Mouse (Mus musculus) intestine, embryonic 14.5 days (tissue): ENCODE results near the gene Il1a. TPM values are rescaled to one million over a fixed set of nuclear protein-coding genes. Genes with fewer than 3 reads are reported as not detected.
A peak's percentile ranks its signal among the peaks of the same experiment; 100 is the strongest.

Experiments used
- ATAC-seq: fragments of 200-750 bp; cut with Nextera tagmentation; replicated peaks from 2 replicates; pipeline ENCODE4 v1.8.0; 2017; ENCODE audit warnings: low read depth, moderate number of reproducible peaks, moderate TSS enrichment, moderate library complexity; ENCODE audit not compliant: low FRiP score, low TSS enrichment
- DNase-seq: peaks from one replicate; pipeline ENCODE4 v3.0.0-alpha.2; 2018; ENCODE audit warnings: low spot score
- H3K27ac ChIP-seq: fragments of 300-500 bp; sonication (generic); 2 replicates; pipeline ENCODE4 v1.5.1; 2014; ENCODE audit warnings: low read depth, mild to moderate bottlenecking, control low read depth
- H3K27me3 ChIP-seq: fragments of 300-500 bp; sonication (generic); replicated peaks from 2 replicates; pipeline ENCODE4 v1.6.1; 2014; ENCODE audit warnings: low read length, control low read depth; ENCODE audit not compliant: control insufficient read depth, insufficient read depth
- H3K36me3 ChIP-seq: fragments of 300-500 bp; sonication (generic); 2 replicates; pipeline ENCODE4 v1.6.1; 2014; ENCODE audit warnings: low read length, control low read depth; ENCODE audit not compliant: control insufficient read depth, insufficient read depth
- H3K4me1 ChIP-seq: fragments of 300-500 bp; sonication (generic); replicated peaks from 2 replicates; pipeline ENCODE4 v1.6.1; 2014; ENCODE audit warnings: low read length, control low read depth, mixed read lengths; ENCODE audit not compliant: control insufficient read depth, insufficient read depth
- H3K4me2 ChIP-seq: fragments of 300-500 bp; sonication (generic); 2 replicates; pipeline ENCODE4 v1.6.1; 2014; ENCODE audit warnings: low read length
- H3K4me3 ChIP-seq: fragments of 300-500 bp; sonication (generic); 2 replicates; pipeline ENCODE4 v1.5.1; 2014; ENCODE audit warnings: low read depth, low read length, control low read depth, mixed read lengths
- H3K9ac ChIP-seq: fragments of 300-500 bp; sonication (generic); 2 replicates; pipeline ENCODE4 v1.6.1; 2014; ENCODE audit warnings: mild to moderate bottlenecking, low read length
- H3K9me3 ChIP-seq: fragments of 300-500 bp; sonication (generic); 2 replicates; pipeline ENCODE4 v1.6.1; 2016; ENCODE audit warnings: low read length, control low read depth; ENCODE audit not compliant: control insufficient read depth
- WGBS: fragments of 180-500 bp; shearing (Covaris S2); extraction: QIAGEN DNeasy Blood & Tissue Kit; methylation state at CpG from one replicate; pipeline ENCODE4 v1.1.7; 2014; 5-methylcytosine and 5-hydroxymethylcytosine counted together
- polyA plus RNA-seq: library from polyadenylated mRNA; unstranded; fragments of >200 nt; fragmentation: Nextera tagmentation; extraction: Ambion mirVana; gene quantifications from 2 replicates; pipeline ENCODE4 v1.2.1, GENCODE M21; 2014

The Il1a gene
- polyA plus RNA-seq, 1 experiment from 2014 or later: 0.15 TPM

DNA sequence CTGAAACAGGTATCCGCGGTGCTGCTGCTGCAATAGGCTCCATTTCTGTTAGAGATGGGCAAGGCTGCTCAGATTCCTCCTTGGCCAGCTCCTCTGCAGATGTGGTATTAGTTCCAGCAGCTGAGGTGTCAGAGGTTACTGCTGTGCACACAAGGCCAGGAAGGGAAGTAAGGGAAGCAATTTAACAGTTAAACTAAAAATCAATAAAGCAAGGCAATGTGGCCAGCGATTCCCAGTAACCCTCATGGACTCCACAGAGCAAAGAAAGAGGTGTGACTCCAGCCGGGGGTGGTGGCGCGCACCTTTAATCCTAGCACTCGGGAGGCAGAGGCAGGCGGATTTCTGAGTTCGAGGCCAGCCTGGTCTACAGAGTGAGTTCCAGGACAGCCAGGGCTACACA is 39.2 kb downstream of the Il1a start:
- no peaks in the 10 kb centered on the region for H3K27me3 ChIP-seq
- H3K9ac ChIP-seq: no peak overlapping the region
- no peak for ATAC-seq
- H3K4me1 ChIP-seq: no peaks in the 10 kb centered on the region
- H3K4me3 ChIP-seq: no peak overlapping the region
- H3K36me3 ChIP-seq: peaks cover 80% of the 10 kb centered on the region
- peak; percentile 50 for DNase-seq
- no peak overlapping the region for H3K4me2 ChIP-seq
- H3K9me3 ChIP-seq: no peaks in the 10 kb centered on the region
- WGBS: 84% methylated on average over 9 of the region's 9 CpGs
- no peak overlapping the region for H3K27ac ChIP-seq

GRCm38 (mm10) chr2:129269986-129270385 is 39.8 kb downstream of the Il1a start:
- ATAC-seq (no peak), DNase-seq (no peak)
- peaks cover 75% of the 10 kb centered on the region for H3K36me3 ChIP-seq
- no peaks in the 10 kb centered on the region for H3K4me1 ChIP-seq
- H3K27ac ChIP-seq: no peak overlapping the region
- H3K4me3 ChIP-seq: no peak overlapping the region
- 89% methylated on average over 5 of the region's 5 CpGs for WGBS
- H3K9ac ChIP-seq: no peak overlapping the region
- H3K27me3 ChIP-seq: no peaks in the 10 kb centered on the region
- H3K9me3 ChIP-seq: no peaks in the 10 kb centered on the region
- H3K4me2 ChIP-seq: no peak overlapping the region

- Histone ChIP-seq H3K27ac (no peak overlapping the region), H3K9me3 (no peaks in the 10 kb centered on the region), H3K4me1 (no peaks in the 10 kb centered on the region), H3K36me3 (peaks cover 67% of the 10 kb centered on the region), H3K4me2 (no peak overlapping the region), H3K27me3 (no peaks in the 10 kb centered on the region), H3K4me3 (no peak overlapping the region), H3K9ac (no peak overlapping the region)
- DNase-seq (peak; percentile 29), ATAC-seq (no peak)
- WGBS: 96% methylated on average over 12 of the region's 12 CpGs
Measured at GRCm38 (mm10) chr2:129269161-129269643, 40.6 kb downstream of the Il1a start.

- DNase-seq (peak; percentile 48), ATAC-seq (no peak)
- H3K36me3 ChIP-seq: peaks cover 56% of the 10 kb centered on the region
- no peak overlapping the region for H3K9ac ChIP-seq
- H3K27me3 ChIP-seq: no peaks in the 10 kb centered on the region
- H3K4me3 ChIP-seq: no peak overlapping the region
- no peaks in the 10 kb centered on the region for H3K4me1 ChIP-seq
- H3K4me2 ChIP-seq: no peak overlapping the region
- H3K27ac ChIP-seq: no peak overlapping the region
- 98% methylated on average over 5 of the region's 5 CpGs for WGBS
- H3K9me3 ChIP-seq: no peaks in the 10 kb centered on the region
Measured at GRCm38 (mm10) chr2:129267738-129268137, 42.0 kb downstream of the Il1a start.

- H3K36me3 ChIP-seq: peaks cover 34% of the 10 kb centered on the region
- no peak overlapping the region for H3K4me3 ChIP-seq
- no peaks in the 10 kb centered on the region for H3K27me3 ChIP-seq
- DNase-seq (no peak), ATAC-seq (no peak)
- H3K4me2 ChIP-seq: no peak overlapping the region
- H3K4me1 ChIP-seq: no peaks in the 10 kb centered on the region
- no peak overlapping the region for H3K9ac ChIP-seq
- H3K9me3 ChIP-seq: no peaks in the 10 kb centered on the region
- WGBS: 94% methylated on average over 7 of the region's 7 CpGs
- no peak overlapping the region for H3K27ac ChIP-seq
Measured at GRCm38 (mm10) chr2:129265316-129265715, 44.5 kb downstream of the Il1a start.

DNA sequence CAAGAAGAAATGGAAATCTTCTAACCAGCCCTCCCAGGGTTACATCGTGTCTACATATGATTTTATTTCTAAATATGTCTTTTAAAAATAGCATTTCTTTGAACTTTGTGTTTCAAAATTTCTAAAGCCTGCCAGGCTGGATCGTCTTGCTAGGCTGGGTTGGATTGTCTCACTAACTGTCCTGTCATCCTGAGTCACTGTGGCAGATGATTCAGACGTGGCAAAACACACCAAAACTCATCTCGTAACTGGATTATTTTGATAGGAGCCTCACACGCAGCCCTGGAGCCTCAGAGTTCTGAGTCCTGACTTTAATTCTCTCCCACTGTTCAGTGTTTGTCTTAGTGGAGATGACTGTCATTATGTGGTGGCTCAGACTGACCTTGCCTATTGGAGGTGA is 46.7 kb downstream of the Il1a start:
- WGBS: 76% methylated on average over 5 of the region's 5 CpGs
- H3K9ac ChIP-seq: no peak overlapping the region
- no peaks in the 10 kb centered on the region for H3K27me3 ChIP-seq
- no peak for DNase-seq
- no peak for ATAC-seq
- H3K27ac ChIP-seq: no peak overlapping the region
- peaks cover 12% of the 10 kb centered on the region; the same call in 1 of the 2 replicates for H3K36me3 ChIP-seq
- H3K4me2 ChIP-seq: no peak overlapping the region
- H3K4me1 ChIP-seq: no peaks in the 10 kb centered on the region
- H3K4me3 ChIP-seq: no peak overlapping the region
- no peaks in the 10 kb centered on the region for H3K9me3 ChIP-seq

DNA sequence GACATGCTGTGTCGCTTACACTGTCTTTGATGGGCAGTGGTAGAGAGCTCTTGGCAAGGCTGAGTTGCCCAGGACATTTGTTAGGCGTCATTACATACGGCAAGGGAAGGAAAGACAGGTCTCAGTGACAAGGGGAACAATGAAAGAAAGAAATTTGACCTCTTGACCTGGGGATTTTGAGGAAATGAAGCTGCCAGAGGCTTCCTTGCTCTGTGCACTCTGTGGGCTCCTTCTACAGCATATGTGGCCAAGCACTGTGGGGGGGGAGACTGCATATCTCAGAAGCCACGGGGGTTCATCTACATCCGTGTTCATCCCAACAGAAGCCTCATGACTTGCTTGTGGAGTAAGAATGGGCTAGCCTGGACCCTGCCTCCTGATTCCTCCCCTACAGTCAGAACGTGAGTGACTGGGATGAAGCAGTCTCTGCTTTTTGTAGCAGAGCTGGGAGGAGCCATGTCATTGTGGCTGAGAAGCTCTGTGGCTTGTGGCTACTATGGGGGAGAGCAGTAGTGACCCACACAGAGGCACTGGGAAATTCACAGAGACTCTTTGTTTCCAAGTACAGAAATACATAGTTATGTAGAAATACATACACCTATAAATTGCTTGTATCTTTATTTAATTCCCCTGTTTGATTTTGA is 48.5 kb downstream of the Il1a start:
- no peaks in the 10 kb centered on the region for H3K4me1 ChIP-seq
- ATAC-seq (no peak), DNase-seq (no peak)
- H3K9me3 ChIP-seq: no peaks in the 10 kb centered on the region
- 52% methylated on average over 6 of the region's 6 CpGs for WGBS
- H3K4me3 ChIP-seq: no peak overlapping the region
- H3K4me2 ChIP-seq: no peak overlapping the region
- H3K27me3 ChIP-seq: no peaks in the 10 kb centered on the region
- H3K9ac ChIP-seq: no peak overlapping the region
- no peaks in the 10 kb centered on the region for H3K36me3 ChIP-seq
- no peak overlapping the region for H3K27ac ChIP-seq

GRCm38 (mm10) chr2:129260646-129261045 is 49.1 kb downstream of the Il1a start:
- no peak for DNase-seq
- H3K9ac ChIP-seq: no peak overlapping the region
- no peak overlapping the region for H3K27ac ChIP-seq
- no peaks in the 10 kb centered on the region for H3K9me3 ChIP-seq
- 74% methylated on average over 3 of the region's 3 CpGs for WGBS
- H3K4me3 ChIP-seq: no peak overlapping the region
- 0 out of 2 replicates have a peak, but pooled peaks cover 2% of the 10 kb centered on the region for H3K4me1 ChIP-seq
- H3K36me3 ChIP-seq: no peaks in the 10 kb centered on the region
- H3K4me2 ChIP-seq: no peak overlapping the region
- no peak for ATAC-seq
- no peaks in the 10 kb centered on the region for H3K27me3 ChIP-seq
